Mouse (Mus musculus): ENCODE results near the gene Gabarapl1.

GRCm38 (mm10) chr6:129526069-129526468 is 6.9 kb upstream of the Gabarapl1 start:
- TF ChIP-seq POLR2A (IDR thresholded peaks at IDR 0.05; ENCODE audit: borderline replicate concordance, extremely low read depth, low read depth, low read length) (no peak), CTCF (IDR thresholded peaks at IDR 0.05; ENCODE audit: insufficient read depth, low read length) (no peak)

Measured in lung, adult 2 months (tissue).